Mouse (Mus musculus): ENCODE data around the gene Dnm3.

Gene Dnm3

DNA sequence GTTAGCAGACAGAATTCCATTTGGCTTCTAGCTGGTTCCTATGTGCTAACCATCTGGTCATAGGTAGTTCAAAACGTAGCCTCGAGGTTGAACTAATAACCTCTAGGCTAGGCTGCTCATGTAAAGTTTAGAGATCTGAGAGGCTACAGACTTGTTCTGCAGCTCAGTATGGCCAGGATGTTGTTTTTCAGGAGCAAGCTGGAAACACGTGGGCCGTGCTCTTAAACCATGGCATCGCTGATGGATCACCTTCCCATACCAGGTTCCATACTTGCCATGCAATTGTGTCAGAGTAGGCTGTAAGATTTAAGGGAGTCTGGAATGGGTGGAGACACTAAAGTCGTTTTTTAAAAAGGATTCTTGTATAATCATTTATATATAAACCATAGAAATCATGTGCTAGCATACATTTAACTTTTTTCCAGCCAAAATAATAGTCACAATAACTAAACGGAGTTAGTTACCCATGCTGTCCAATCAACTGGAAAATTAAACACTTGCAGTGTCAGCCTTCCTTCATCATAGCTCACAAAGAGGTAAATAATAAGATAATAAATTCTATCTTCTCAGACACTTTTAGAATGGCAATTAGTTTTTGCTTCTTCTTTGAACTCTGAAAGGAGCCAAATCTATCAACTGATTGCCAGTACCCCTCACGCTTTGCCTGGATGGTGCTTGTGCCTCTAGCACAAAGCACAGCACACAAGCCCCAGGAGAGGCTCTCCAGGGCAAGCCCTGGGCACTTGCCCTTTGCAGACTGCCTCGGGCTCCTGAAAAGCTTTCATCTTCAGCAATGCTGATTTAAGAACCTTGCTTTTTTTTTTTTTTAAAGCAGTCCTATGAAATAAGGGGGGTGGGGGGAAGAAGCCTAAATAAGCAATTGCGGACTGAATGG, 486.9 kb downstream of the Dnm3 start:
- DNase-seq (ENCODE audit: low spot score) = no peak

DNA sequence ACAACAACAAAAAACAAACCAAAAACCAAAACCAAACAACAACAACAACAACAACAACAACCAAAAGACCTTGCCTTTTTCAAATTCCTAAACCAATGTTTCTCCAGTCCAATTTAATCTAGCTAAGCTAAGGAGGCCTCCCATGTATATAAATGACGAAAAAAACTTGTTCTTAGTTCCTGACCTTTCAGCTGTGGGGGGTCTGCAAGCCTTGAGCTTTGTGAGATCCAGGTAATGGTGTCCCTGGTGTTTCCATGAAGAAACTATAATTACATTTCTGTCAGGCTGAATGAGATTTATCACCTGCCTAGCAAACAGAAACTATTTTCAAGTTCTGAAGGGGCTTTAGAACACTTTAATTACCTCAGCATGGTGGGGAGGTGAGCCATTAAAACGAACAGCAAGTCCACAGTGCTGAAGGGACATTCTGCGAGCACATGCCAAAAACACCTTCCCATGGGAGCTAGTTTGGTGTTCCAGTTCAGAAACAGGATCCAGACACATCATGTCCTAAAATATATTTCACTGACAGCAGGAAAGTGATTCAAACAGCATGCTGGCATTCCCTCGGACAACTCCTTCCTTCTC, 493.8 kb downstream of the Dnm3 start:
- DNase-seq (ENCODE audit: low spot score) = no peak

DNA sequence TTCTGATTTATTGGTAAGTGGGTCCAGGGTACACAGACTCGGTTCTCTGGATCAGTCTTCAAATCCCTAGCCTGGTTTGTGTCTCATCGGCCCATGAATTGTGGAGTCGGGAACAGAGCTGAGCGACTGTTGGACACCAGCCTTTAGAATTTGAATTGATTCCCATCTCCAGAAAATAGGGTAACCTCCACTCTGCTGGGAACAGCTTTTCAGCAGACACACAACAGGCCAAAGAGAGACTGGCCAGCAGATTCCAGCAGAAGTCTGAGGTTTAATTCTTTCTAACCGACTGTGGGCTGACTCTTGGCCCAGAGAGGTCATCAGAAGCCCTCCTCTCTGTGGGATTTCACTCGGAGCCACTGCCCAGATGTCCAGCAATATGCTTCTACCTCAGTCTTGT, 494.4 kb downstream of the Dnm3 start:
- no peak for DNase-seq (ENCODE audit: low spot score)

DNA sequence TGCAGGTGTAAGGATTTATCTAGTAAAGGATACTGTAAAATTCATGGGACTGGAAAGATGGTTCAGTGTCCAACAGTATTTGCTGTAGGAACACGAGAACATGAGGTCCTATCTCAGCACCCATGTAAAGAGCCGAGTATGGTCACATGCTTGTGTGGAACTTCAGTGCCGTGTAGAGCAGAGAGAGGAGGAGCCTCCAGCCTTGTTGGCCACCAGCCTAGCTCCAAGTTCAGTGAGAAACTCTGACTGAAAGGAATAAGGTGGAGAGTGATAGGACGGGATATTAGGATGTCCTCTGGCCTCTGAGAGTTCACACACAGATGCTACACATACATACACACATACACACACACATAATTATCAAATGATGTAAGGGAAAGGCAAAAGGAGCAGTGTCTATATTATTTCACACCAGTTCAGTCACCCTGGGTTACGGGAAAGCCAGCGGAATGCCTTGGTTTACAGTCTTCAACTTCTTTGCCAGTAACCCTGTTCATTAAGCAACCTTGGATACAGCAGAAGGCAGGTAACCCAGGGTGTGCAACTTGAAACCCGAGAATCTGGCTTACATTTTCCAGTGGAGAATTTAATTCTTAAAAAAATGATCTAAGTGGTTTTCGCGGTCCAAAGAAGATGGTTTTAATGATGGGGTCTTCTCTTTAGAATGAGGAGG, 497.1 kb downstream of the Dnm3 start:
- no peak for DNase-seq (ENCODE audit: low spot score)

DNA sequence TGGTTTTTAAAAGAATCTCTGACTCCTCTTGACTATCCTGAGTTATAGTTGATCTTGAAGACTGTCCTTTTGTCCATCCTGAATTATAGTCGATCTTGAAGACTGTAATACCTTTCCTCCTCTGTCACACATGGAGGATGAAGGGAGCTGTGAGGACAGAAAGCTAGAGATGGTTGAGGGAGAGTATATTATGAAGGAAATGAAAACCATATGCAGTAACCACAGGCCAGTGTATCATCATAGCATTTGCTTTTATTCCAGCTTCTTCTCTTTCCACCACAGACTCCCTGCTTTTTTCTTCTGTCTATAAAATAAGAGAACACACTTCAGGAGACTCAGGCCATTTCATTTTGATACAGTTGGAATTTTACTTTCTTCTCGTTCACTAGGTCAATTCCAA, 497.8 kb downstream of the Dnm3 start:
- DNase-seq (ENCODE audit: low spot score) = no peak

DNA sequence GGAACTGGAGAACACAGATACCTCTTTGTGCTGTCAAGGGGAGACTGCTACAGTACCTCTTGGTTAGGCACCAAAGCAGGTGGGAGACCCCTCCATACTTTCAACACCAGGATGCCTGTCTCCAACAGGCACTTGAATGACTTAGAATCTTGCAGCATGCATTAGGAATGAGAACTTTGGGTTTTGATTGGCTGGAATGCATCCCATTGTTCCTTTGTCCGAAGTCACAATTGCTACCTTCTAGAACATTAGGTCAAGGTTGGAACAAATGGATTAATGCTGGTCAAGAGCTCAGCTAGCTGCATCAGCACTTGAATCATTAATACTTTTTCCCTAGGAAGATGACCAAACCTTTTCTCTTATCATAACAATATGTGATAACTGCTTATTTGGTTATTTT, 498.3 kb downstream of the Dnm3 start, which contains the start of gene 4930558K02Rik:
TSS of gene 4930558K02Rik (minus strand) at position 101 of the 400 bp plus-strand sequence.
- DNase-seq (ENCODE audit: low spot score) = no peak

DNA sequence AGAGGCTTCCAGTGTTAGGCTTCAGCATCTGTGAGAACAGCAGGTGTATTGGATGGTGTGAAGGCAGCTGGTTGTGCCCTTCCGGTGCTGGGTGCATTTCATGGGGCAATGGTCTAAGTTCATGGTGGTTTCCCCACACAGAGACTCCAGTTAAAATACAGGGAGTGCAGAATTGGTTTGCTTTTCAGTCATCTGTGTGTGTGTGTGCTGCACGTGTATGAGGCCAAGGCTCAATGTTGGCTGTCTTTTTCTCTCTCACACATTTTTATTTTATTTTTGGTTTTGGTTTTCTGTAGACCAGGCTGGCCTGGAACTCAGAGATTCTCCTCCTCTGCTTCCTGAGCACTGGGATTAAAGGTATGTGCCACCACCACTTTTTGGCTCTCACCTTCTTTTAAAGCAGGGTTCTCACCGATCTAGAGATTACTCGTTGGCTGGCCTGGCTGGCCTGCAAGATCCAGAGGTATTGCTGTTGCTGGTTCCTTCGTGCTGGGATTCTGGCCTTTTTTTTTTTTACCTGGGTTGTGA, 499.6 kb downstream of the Dnm3 start:
- DNase-seq (ENCODE audit: low spot score) = no peak

DNA sequence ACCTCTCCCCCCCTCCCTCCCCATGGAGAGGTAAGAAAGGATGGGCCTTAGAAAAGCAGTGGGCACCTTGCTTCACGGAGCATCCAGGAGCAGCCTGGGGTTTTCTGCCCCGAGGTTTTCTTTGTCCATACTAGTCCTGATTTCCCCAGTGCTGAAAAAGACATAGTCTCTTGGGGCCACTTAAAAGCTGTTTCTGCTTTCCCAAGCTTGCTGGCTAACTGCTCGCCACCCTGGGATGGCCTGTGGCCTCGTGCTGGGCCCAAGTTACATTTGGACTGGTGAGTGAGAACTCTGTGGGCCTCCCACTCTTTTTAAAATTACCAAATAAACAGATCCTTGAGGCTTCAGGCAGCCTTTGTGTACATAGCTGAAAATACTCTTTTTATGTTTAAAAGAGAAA, 500.5 kb downstream of the Dnm3 start:
- DNase-seq (ENCODE audit: low spot score) = no peak

DNA sequence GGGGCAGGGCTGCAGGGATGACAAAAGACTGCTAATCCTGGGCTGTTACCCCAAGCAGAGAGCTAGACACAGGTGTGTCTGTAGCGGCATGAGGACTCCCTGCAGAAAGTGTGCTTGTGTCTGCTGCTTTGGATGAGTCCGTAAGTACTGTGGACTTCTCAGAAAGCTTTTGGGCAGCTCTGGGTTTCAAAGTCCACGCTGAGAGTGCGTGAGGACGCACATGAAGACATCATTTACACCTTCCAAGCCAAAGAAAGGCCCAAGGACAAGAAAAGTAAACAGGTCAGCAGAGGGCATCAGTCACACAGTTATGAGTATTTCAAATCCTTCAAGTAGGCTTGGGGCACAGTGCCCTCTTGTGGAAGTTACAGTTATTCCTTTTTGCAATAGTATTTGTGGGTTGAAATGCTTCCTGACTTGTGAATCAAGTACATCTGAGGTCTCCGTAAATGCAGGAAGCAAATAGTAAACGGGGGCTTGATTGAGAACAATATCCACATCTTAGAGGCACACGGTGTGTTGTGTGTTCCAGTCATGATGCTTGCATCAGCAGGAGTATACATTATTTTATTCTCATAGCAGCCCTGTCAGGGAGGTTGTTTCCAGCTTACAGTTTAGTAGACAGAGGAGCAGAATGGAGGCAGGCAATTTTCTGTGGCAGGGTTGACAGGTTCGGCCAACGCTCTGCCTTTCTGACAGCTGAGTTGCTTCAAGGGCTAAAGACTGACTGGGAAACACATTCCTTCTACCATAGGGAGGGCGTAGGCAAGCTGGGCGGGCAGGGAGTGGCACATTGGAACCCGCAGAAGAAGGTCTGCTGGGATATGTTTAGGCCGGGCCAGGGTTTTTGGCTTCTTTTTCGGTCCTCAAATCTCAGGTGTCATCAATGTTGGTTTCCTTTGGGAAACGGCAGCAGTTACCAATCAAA, 501.3 kb downstream of the Dnm3 start:
- DNase-seq (ENCODE audit: low spot score) = peak; percentile 84

DNA sequence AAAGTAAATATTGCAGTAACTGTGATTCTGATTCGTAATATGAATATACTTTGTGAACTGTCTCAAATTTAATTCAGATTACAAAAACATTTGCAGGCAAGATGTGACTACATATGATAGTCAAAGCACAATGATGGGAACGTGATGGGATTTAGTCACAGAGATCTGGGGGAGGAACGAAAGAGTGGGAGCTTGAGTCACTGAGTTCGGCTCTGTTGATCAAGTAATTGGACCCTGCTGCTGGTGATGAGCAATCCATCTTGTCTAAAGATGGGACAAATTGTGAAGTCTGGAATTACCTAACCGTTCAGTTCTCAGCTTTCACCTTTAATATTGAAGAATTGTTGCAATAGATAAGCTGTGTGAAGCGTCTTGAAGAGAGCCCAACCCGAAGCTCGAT, 505.6 kb downstream of the Dnm3 start:
- no peak for DNase-seq (ENCODE audit: low spot score)

DNA sequence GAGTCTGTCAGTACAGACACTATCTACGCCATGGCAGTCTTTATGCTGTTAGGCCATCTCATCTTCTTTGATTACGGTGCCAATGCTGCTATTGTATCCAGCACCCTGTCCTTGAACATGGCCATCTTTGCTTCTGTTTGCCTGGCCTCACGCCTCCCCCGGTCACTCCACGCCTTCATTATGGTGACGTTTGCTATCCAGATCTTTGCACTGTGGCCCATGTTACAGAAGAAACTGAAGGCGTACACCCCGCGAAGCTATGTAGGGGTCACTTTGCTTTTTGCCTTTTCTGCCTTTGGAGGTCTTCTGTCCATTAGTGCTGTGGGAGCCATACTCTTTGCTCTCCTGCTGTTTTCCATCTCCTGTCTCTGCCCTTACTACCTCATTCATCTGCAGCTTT, 507.0 kb downstream of the Dnm3 start:
- no peak for DNase-seq (ENCODE audit: low spot score)

DNA sequence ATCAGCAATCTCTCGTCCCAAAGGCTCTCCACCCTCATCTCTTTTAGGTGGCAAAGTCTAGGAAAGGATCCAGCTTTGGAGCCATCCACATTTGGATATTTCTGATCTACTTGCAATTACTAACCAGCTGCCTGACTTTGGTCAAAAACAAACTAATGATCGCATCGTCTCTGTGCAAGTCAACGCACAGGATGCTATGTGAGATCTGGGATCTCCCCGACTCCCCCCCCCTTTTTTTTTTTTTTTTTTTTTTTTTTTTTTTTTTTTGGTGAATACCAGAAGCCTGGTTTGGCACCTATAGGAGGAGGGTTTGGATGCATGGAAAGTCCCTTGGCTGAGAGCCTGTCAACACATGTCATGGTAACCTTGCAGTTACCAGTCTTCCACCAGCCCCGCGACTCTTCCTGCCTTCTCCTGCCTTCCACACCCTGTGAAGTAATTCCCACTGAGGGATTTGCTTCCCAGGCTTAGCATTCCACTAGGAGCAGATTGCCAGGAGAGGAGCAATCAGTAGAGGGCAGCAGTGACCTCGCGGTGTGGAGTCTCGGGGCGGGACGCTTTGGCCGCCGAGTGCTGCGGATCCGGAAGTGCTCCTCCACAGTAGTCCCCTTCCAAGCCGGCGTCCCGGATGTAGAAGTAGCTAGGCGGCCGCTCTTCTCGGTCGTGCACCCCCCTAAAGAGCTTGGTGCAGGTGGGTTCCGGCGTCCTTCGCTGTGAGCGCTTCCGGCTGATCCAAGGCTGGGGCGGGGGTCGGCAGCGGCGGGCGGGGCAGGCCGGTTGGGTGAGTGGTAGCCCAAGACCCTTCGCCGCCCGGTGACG, 509.0 kb downstream of the Dnm3 start, which contains the start of gene Pigc:
TSS of gene Pigc (plus strand) at position 598 of the 819 bp plus-strand sequence.
- peak; percentile 90 for DNase-seq (ENCODE audit: low spot score)

DNA sequence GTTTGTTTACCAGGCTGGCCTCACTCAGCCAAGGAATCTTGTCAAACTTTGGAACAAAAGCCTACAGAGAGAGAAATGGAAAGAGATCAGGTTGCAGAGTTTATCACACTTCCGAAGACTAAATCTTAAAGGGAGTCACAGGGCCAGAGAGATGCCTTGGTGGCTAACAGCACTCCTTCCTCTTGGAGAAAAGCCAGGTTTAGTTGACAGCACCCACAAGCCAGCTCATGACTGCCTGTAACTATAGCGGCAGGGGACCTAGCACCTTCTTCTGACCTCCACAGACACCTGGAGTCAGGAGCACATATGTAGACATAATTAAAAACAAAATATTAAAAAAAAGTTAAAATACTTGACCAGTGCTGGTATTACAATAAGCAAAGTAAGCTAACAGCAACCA, 509.9 kb downstream of the Dnm3 start:
- DNase-seq (ENCODE audit: low spot score) = no peak

DNA sequence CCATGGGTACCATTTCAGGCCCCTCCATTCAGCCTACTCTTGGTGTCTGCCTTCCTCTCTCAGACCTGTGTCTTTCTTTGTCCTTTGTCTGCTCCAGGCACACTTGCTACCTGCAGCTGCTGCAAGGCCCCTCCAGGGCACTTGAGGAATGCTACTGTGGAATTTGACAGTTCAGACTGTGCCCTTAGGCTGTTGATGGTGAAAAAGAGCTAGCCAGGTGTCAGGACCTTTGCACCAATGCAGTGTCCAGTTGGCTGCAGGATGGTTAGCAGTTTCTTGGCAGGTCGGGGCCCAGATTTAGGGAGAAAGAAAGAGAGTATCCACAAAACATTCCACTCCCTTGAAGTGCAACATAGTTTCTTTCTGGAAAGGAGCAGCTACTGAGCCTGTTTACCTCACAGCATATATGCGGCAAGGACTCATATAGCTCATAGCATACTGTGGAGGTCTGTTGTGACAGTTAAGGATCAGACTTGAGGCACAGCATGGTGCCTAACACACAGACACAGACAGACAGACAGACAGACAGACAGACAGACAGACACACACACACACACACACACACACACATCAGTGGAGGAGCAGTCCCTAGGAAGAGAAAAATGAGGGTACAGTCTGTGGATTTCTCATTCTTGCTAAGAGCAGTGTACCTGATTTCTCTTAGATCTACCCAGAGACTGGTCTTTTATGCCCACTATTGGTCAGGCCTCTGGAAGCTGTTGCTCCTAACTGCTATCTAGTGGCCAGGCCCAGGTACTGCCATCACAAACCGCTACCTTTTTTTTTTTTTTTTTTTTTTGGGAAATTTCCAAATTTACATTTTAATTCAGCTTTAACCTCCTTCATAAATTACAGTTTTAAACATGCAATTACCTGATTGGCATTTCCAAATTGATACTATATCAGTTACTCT, 515.1 kb downstream of the Dnm3 start:
- DNase-seq (ENCODE audit: low spot score) = no peak

DNA sequence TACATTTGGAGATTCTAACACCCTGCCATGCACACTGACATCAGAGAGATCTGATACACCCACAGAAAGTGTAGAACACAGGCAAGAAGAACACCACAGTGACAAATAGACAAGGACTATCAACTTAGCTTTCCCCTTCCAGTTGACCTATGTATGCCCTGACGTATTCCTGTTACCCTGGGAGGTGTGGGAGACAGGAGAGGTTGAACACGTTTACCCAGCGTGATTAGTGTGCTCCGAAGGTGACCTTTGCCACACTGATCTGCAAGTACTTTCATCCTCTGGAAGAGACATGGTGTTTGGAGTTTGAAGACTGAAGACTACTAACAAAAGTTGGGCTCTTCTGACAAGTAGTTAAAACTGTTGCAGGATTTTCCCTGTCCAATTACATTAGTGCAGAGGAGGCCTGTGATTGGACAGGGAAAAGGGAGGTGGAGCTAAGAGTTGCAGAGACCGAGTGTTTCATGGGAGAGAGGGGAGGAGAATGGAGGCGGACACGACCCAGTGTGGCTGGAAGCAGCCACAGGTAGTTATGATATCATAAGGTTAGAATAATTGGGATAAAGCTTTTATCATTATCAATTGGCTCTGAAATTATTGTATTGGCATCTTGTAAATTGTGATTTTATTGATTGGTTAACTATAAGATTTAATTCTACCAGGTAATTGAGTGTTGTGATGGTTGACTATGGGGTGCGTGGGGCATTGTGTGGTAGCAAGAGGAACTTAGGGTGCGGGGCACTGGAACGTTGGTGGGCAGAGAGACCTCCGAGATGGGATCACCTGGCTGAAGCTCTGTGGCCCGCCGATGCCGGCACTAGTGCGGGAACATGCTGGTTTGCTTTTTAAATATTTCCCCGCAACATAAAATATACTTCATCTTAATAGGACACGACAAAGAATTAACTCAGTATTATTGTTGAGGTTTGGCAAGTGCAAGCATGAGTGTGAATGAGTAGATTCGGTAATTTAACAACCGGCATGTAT, 519.6 kb downstream of the Dnm3 start:
- no peak for DNase-seq (ENCODE audit: low spot score)

DNA sequence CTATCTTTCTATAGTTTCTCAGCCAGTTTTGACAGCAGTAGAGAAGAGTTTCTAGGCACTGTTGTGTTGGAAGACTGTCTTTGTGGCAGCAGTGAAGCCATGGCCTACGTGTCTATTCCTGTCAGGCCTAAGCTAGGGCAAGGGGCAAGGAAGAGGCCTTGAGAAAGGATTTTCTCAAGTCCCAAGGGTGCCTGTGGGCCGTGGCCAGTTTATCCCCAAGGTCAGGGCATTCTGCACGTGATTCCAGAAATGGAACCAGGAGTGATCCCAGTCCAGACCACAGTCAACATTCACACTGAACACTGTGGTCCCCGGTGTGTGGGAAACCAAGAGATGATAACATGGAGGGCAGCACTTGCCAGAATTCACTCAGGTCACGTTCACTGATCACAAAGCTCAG, 522.0 kb downstream of the Dnm3 start:
- DNase-seq (ENCODE audit: low spot score) = no peak

DNA sequence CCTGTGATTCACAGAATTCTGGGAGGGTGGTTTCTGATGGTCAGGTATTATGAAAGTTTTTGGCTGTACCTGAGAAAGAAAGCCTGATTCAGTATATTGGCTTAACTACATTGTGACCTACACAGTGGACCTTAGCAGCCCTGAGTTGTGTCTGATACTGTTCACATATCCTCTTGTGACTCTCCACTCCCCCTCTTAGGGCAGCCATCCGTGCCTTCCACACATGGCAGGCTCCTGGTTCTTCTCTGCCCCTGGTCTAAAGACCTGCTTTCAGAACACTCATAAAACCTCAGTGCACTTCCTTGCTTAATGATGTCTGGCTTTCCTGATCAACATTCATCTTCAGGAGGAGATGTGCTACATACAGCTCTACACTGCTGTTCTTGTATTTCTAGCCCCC, 525.2 kb downstream of the Dnm3 start:
- DNase-seq (ENCODE audit: low spot score) = no peak

DNA sequence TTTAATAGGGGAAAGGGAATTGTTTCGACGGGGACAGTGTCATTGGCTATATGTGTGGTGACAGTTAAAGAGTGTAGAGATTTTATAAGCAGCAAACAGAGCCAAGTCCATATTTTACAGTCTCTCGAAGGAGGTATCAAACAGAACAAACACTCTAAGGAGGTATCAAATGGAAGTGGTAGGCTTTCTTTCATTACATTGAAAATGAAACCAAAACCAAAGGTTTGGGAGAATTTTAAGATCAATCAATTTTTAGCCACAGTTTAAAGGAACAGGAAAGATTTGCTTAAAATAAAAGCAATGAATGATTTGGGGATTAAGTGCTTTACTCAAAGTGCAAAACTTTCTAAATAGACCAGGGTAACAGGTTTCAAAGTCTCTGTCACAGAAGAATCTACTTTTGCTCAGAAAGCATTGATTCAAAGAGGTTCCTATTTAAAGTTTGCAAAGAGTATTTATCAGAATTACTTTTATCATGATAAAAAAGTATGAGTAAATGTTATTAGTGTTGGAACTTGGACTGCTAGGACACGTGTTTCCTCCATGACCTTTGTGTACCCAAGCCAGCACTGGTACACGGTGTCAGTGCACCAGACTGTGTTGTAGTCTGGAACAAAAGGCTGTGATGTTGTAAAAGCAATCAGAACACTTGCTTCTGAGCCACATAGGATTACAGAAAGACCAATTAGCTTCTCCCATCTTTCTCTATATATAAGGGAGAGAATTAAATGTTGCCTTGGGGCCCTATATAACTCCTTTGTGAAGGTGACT, 526.6 kb downstream of the Dnm3 start:
- no peak for DNase-seq (ENCODE audit: low spot score)

Measured in layer of hippocampus, adult 9-10 months (tissue).